Mouse (Mus musculus) ES-E14 (cell line): ENCODE results near the gene Smurf2.

ENCODE experiments used
- ZC3H11A ChIP-seq: IDR thresholded peaks from 2 replicates; pipeline ENCODE4 v1.6.1; 2012; ENCODE audit warnings: low read depth, mild to moderate bottlenecking, inconsistent platforms, low read length, borderline replicate concordance
- ZNF384 ChIP-seq: IDR thresholded peaks from 2 replicates; pipeline ENCODE4 v1.6.1; 2012; ENCODE audit warnings: low read depth, low read length, inconsistent platforms

DNA sequence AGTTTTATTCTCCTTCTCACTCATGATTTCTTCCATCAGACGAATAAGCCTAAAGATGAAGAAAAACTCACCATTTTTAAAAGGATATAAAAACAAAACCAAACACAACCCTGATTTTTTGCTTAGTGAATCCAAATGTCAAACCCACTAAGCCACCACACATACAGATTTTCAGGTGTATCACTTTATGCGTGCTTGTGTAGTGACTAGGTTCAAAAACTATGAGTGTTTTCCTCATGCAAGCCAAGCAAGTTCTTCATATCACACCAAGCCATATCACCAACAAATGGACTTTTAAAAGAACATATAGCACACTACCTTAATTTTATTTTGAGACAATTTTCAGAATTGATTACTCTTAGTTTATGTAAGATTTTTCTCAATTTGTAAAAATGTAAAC, 136.0 kb downstream of the Smurf2 start:
- TF ChIP-seq ZC3H11A, result no peak
- TF ChIP-seq ZNF384, result no peak
